Mouse (Mus musculus) heart, adult 10 weeks (tissue): ENCODE results near the gene Mybphl. TPM values are rescaled to one million over a fixed set of nuclear protein-coding genes. Genes with fewer than 3 reads are reported as not detected.

Source experiments
- polyA plus RNA-seq: library from polyadenylated mRNA; stranded (reverse); fragments of 350-450 nt; fragmentation: Illumina TruSeq; extraction: RNeasy Lipid Tissue Mini Kit (QIAGEN cat#74804); gene quantifications from one replicate; pipeline ENCODE4 v1.2.3, GENCODE M21; 2014; ENCODE audit warnings: low read depth, low replicate concordance

The Mybphl gene
- 129 TPM for polyA plus RNA-seq

GRCm38 (mm10) chr3:108364270-108364995, at the start of gene Mybphl:
TSS of gene Mybphl (plus strand) at chr3:108364911.

GRCm38 (mm10) chr3:108383485-108384354, 19.0 kb downstream of the Mybphl start, which contains the start of gene Psrc1:
TSS of gene Psrc1 (plus strand) at chr3:108383839.

GRCm38 (mm10) chr3:108414857-108415830, 50.4 kb downstream of the Mybphl start, which contains the start of gene Celsr2:
TSS of gene Celsr2 (minus strand) at chr3:108415552.

Other genes starting within 250 kb of the Mybphl start
- 20.3 TPM for gene Gnai3, start 218.8 kb upstream of the Mybphl start, polyA plus RNA-seq
- gene Gpr61, start 210.0 kb upstream of the Mybphl start, polyA plus RNA-seq = not detected
- 16.1 TPM for gene Amigo1, start 178.6 kb upstream of the Mybphl start, polyA plus RNA-seq
- 6.9 TPM for gene Cyb561d1, start 163.7 kb upstream of the Mybphl start, polyA plus RNA-seq
- gene Atxn7l2, start 154.0 kb upstream of the Mybphl start, polyA plus RNA-seq = 3.5 TPM
- gene Sypl2, start 138.3 kb upstream of the Mybphl start, polyA plus RNA-seq = 0.55 TPM
- gene Psma5, start 108.0 kb upstream of the Mybphl start, polyA plus RNA-seq = 93.6 TPM
- 34.5 TPM for gene Sort1, start 80.8 kb upstream of the Mybphl start, polyA plus RNA-seq
- gene Psrc1, start 18.9 kb downstream of the Mybphl start, polyA plus RNA-seq = 0.50 TPM
- 3.9 TPM for gene Celsr2, start 50.6 kb downstream of the Mybphl start, polyA plus RNA-seq
- 72.2 TPM for gene Sars, start 80.3 kb downstream of the Mybphl start, polyA plus RNA-seq
- not detected for gene 1700013F07Rik, start 169.2 kb downstream of the Mybphl start, polyA plus RNA-seq
- gene 5330417C22Rik, start 171.6 kb downstream of the Mybphl start, polyA plus RNA-seq = not detected
- gene Tmem167b, start 197.6 kb downstream of the Mybphl start, polyA plus RNA-seq = 31.6 TPM
- gene Taf13, start 206.8 kb downstream of the Mybphl start, polyA plus RNA-seq = 18.8 TPM
- gene Wdr47, start 226.4 kb downstream of the Mybphl start, polyA plus RNA-seq = 7.3 TPM